In genomic region chr19:40813385-40813784, GRCm38 (mm10) we compare ENCODE assay signal across 13 mouse cellular contexts. TPM values are rescaled to one million over a fixed set of nuclear protein-coding genes. Genes with fewer than 3 reads are reported as not detected.
DNase-seq lines count a peak whose midpoint lies in the region; ATAC-seq and TF ChIP-seq lines count a peak whose summit lies in the region.
"Had no signal": no experiment of that assay in that cellular context is flagged by ENCODE, and none has a peak within 500 bp of the region (broad histone marks: within the 10 kb centered on the region; RNA-seq: fewer than 3 reads in every experiment).

No protein-coding gene starts in this region.

- no peak overlapping the region for H3K27ac ChIP-seq in kidney, embryonic 15.5 days
- H3K27ac ChIP-seq in bone marrow, adult 2 months (ENCODE audit: control insufficient read depth, insufficient read depth, low read depth, low read length, poor library complexity): peak overlapping the region; percentile 97
- H3K27ac ChIP-seq in midbrain, embryonic 13.5 days: no peak overlapping the region
- H3K27ac ChIP-seq in kidney, adult 2 months (ENCODE audit: insufficient read depth, low read depth, low read length): no peak overlapping the region
- H3K27ac ChIP-seq: kidney, postnatal 0 days; left cerebral cortex, adult 2 months had no signal

- H3K4me1 ChIP-seq in kidney, embryonic 15.5 days: no peaks in the 10 kb centered on the region
- H3K4me1 ChIP-seq in bone marrow, adult 2 months (ENCODE audit: control insufficient read depth, insufficient read depth, low read length): peaks cover 4% of the 10 kb centered on the region
- no peaks in the 10 kb centered on the region for H3K4me1 ChIP-seq in midbrain, embryonic 13.5 days (replicated peaks)
- H3K4me1 ChIP-seq in kidney, adult 2 months (ENCODE audit: control insufficient read depth, insufficient read depth, low read length): no peaks in the 10 kb centered on the region

- peak; percentile 62; the same call in 1 of the 2 replicates for TF ChIP-seq POLR2A in bone marrow, adult 2 months (IDR thresholded peaks at IDR 0.05; ENCODE audit: borderline replicate concordance, control insufficient read depth, low read depth, low read length)
- TF ChIP-seq POLR2A in kidney, adult 2 months (IDR thresholded peaks at IDR 0.05; ENCODE audit: low read depth, low read length): no peak

- H3K36me3 ChIP-seq in kidney, embryonic 15.5 days: no peaks in the 10 kb centered on the region
- H3K36me3 ChIP-seq in midbrain, embryonic 13.5 days: no peaks in the 10 kb centered on the region
- no peaks in the 10 kb centered on the region for H3K36me3 ChIP-seq in kidney, adult 2 months (ENCODE audit: control insufficient read depth, insufficient read depth, low read length)

- peaks cover 30% of the 10 kb centered on the region for H3K27me3 ChIP-seq in kidney, embryonic 15.5 days
- no peaks in the 10 kb centered on the region for H3K27me3 ChIP-seq in midbrain, embryonic 13.5 days
- H3K27me3 ChIP-seq in kidney, adult 2 months (replicated peaks; ENCODE audit: control insufficient read depth, insufficient read depth, low read length): no peaks in the 10 kb centered on the region

- H3K9ac ChIP-seq in kidney, embryonic 15.5 days: no peak overlapping the region
- no peak overlapping the region for H3K9ac ChIP-seq in midbrain, embryonic 13.5 days (replicated peaks)

- H3K4me3 ChIP-seq in kidney, embryonic 15.5 days (replicated peaks): no peak overlapping the region
- peak overlapping the region; percentile 47 for H3K4me3 ChIP-seq in bone marrow, adult 2 months (replicated peaks; ENCODE audit: control insufficient read depth, low read depth, low read length)
- H3K4me3 ChIP-seq in midbrain, embryonic 13.5 days (replicated peaks): no peak overlapping the region
- H3K4me3 ChIP-seq in kidney, adult 2 months (ENCODE audit: insufficient read depth, low read depth, low read length): no peak overlapping the region
- H3K4me3 ChIP-seq: left cerebral cortex, adult 2 months had no signal

- no peak for TF ChIP-seq CTCF in bone marrow, adult 2 months (IDR thresholded peaks at IDR 0.05; ENCODE audit: control insufficient read depth, insufficient read depth, low read length)
- TF ChIP-seq CTCF in kidney, adult 2 months (conservative IDR thresholded peaks at IDR 0.05; ENCODE audit: insufficient read depth, insufficient read length, low read depth, low read length): no peak

- WGBS in kidney, embryonic 15.5 days: 70% methylated on average over 14 of the region's 14 CpGs
- WGBS in bone marrow, adult 2 months: 14% methylated on average over 14 of the region's 14 CpGs
- 88% methylated on average over 14 of the region's 14 CpGs for WGBS in midbrain, embryonic 13.5 days
- 69% methylated on average over 14 of the region's 14 CpGs for WGBS in kidney, adult 2 months

- H3K4me2 ChIP-seq in kidney, embryonic 15.5 days: no peak overlapping the region
- no peak overlapping the region for H3K4me2 ChIP-seq in midbrain, embryonic 13.5 days (replicated peaks)

- no peak for DNase-seq in kidney, adult 18-20 months
- no peak for DNase-seq in kidney, adult 2 months
- DNase-seq in lung, postnatal 25 days (ENCODE audit: low spot score): no peak
- DNase-seq: adrenal gland, postnatal 14 days; cerebellum, postnatal 36 days had no signal

- H3K9me3 ChIP-seq in kidney, embryonic 15.5 days (replicated peaks): no peaks in the 10 kb centered on the region
- H3K9me3 ChIP-seq in midbrain, embryonic 13.5 days: no peaks in the 10 kb centered on the region

- 0 out of 2 replicates have a peak, but pooled peaks have one; percentile 54 for ATAC-seq in kidney, embryonic 15.5 days (replicated peaks; ENCODE audit: low FRiP score)
- ATAC-seq in granulocyte monocyte progenitor cell, adult 5-6 weeks (replicated peaks; ENCODE audit: poor library complexity, severe bottlenecking): peak; percentile 63
- ATAC-seq in monocyte, adult 5-6 weeks (replicated peaks; ENCODE audit: insufficient number of reproducible peaks, low FRiP score, low TSS enrichment, poor library complexity, severe bottlenecking): 0 out of 2 replicates have a peak, but pooled peaks have one; percentile 35
- no peak for ATAC-seq in midbrain, embryonic 13.5 days
- ATAC-seq: forebrain, embryonic 14.5 days had no signal

RNA-seq across cellular contexts. Expression of gene Ccnj, which starts 17.7 kb away (rescaled TPM):
- 15.5 and 16.3 TPM in 2 replicates for polyA plus RNA-seq in kidney, embryonic 15.5 days (2015; fragmentation: Nextera tagmentation; extraction: Ambion mirVana)
- polyA plus RNA-seq in bone marrow, adult 2 months (2011; ENCODE audit: insufficient read depth, insufficient read length, low replicate concordance, missing spikeins): 5.6 and 8.6 TPM in 2 replicates
- 5.5 and 7.4 TPM in 2 replicates for total RNA-seq in granulocyte monocyte progenitor cell, adult 5-6 weeks (2014; fragmentation: Nextera tagmentation)
- total RNA-seq in granulocyte monocyte progenitor cell, adult 5-6 weeks (2017): 9.3 and 9.5 TPM in 2 replicates
- total RNA-seq in monocyte, adult 5-6 weeks (2017): 4.8 to 11.1 TPM (median 4.9 TPM) in 3 replicates
- polyA plus RNA-seq in midbrain, embryonic 13.5 days (2015; fragmentation: Nextera tagmentation; extraction: Ambion mirVana): 27.8 and 30.0 TPM in 2 replicates
- polyA plus RNA-seq in kidney, adult 2 months (2012; rRNA removed): 3.1 and 3.8 TPM in 2 replicates
